Mouse (Mus musculus): Measurements from ENCODE around the gene Hist1h2bh. TPM values are rescaled to one million over a fixed set of nuclear protein-coding genes. Genes with fewer than 3 reads are reported as not detected.
A peak's percentile ranks its signal among the peaks of the same experiment; 100 is the strongest.
"Not testable (repeated sequence)": the region's sequence is repeated elsewhere in the genome, so short reads cannot be mapped to it uniquely, and the experiment has no call there.

The Hist1h2bh gene
- 1 to 10 TPM; 1.1 to 1.2 TPM for total RNA-seq (2021)

DNA sequence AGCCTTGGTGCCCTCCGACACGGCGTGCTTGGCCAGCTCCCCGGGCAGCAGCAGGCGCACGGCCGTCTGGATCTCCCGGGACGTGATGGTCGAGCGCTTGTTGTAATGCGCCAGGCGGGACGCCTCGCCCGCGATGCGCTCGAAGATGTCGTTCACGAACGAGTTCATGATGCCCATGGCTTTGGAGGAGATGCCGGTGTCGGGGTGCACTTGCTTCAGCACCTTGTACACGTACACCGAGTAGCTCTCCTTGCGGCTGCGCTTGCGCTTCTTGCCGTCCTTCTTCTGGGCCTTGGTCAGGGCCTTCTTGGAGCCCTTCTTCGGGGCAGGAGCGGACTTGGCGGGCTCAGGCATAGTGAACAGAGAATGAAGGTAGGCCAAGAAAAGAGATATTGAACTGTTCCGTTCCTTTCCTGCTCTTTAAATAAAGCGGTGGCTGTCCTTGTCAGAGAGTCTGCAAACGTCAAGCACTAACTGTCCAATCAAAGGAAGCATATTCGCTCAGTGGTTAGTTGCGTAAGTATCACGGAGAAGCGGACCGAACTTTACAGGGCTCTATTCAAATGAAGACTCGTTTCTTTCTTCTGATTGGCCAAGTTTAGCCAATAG lies at the start of gene Hist1h2bh:
Gene Hist1h2bh (minus strand): TSS at position 394 of the 609 bp plus-strand sequence.
- peak; percentile 50 to 53 for DNase-seq

DNA sequence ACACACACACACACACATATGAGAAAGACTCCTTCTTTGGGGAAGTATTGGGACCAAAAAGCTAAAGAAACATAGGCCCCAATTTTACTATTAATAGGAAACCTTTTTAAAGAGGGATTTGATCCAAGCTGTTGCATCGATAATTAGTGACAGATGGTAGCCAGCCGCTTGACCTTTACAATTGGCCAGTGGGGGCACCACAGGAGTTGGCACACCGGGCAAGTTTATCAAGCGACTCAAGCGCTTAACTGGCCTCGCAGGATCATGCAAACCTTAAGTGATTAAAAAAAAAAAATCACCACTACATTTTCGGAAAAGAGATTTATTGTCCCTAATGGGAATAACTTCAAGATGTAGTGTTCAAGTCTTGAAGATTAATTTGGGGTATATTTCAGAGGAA lies 49.4 kb upstream of the Hist1h2bh start:
- DNase-seq: no peak

DNA sequence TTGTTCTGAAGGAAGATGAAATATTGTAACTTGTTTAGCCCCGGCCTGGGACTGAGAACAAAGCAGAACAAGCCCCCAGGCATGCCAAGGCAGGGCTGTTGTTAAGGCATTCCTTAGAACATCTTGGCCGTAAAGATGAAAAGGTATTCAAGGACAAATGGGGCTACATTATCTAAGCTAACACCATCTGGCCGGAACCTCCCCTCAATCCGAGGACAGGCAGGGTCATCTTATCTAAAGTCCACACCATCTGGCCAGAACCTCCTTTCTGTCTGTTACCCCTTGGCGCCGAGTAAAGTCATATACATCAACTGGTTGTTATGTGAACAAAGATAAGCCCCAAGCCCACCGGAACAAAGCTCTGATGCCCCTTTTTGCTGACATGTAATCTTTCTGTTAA lies 48.7 kb upstream of the Hist1h2bh start:
- not testable (repeated sequence) for DNase-seq

- DNase-seq: no peak
These were observed 48.0 kb upstream of the Hist1h2bh start for GRCm38 (mm10) chr13:23591206-23591605.

DNA sequence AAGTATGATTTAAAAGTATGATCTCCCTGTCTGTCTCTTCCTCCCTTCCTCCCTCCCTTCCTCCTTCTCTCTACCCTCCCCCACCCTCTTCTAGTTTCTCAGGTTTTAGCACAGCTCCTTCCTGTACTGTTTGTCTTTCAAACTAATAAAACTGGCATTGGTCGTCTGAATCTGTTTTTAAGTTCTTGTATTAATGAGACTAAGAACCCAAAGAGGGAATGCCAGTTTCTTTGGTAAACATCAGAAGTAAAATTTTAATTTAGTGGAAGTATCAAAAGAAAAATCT lies 43.7 kb upstream of the Hist1h2bh start:
- no peak for DNase-seq

- DNase-seq: no peak
These were observed 43.1 kb upstream of the Hist1h2bh start for GRCm38 (mm10) chr13:23586099-23586939.

- peak; percentile 71 to 75 for DNase-seq
These were observed 42.4 kb upstream of the Hist1h2bh start for GRCm38 (mm10) chr13:23585442-23586098.

GRCm38 (mm10) chr13:23585029-23585441 lies 41.8 kb upstream of the Hist1h2bh start:
- DNase-seq: peak; percentile 66 to 68

- no peak for DNase-seq
These were observed 41.1 kb upstream of the Hist1h2bh start for GRCm38 (mm10) chr13:23584331-23584730.

GRCm38 (mm10) chr13:23583387-23584068 lies 40.3 kb upstream of the Hist1h2bh start:
- DNase-seq: no peak

DNA sequence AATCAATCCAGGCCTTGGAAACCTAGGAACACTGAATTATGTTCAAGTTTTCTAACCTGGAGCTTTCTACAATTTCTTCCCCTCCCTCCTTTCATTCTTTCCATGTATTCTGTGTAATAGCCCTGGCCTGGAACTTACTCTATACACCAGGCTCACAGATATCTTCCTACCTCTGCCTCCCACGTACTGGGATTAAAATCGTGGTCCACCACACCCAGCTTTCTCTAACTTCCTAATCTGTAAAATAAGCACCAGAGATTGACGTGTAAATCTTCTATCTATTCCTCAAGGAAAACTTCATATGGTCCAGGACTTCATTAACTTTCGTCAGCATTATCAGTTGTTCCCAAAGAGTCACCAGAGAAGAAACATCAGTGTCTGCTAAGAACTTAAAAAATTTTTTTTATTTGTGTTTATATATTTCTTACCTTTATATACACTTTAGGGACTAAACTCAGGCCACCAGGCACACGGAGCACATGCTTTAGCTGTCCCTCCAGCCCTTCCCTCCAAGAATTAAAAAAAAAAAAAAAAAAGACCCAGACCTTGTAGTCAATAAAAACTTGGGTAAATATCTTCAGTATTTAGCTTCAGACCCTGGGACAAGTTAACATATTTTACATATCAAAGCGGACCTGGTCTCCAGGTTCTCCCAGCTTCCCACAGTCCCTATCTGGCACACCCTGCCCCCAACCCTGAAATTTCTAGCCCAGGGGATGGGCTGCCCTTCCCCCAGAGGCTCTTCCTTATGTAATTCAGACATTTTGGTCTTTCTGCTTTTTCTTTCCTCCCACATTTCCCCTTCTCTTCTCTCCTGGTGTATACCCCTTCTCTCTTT lies 39.2 kb upstream of the Hist1h2bh start:
- no peak for DNase-seq

- DNase-seq: peak; percentile 96 to 97
These were observed 38.4 kb upstream of the Hist1h2bh start, which contains the start of gene Hist1h4d for GRCm38 (mm10) chr13:23581408-23582218. Gene Hist1h4d (plus strand): TSS chr13:23581598.

DNA sequence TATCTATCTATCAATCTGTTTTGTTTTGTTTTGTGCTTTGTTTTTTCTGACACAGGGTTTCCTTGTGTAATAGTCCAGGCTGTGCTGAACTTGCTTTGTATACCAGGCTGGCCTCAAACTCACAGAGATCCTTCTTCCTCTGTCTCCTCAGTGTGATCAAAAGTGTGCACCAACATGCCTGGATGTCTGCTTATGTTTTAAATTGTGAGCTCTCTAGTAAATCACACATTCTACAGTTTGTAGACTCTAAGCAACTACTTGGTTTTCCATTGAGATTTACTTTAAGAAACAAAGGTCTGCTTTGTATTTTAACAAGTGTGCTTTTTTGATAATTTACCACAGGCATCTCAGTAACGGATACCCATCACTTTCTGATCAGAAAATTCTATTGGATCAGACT lies 34.6 kb upstream of the Hist1h2bh start:
- no peak for DNase-seq

DNA sequence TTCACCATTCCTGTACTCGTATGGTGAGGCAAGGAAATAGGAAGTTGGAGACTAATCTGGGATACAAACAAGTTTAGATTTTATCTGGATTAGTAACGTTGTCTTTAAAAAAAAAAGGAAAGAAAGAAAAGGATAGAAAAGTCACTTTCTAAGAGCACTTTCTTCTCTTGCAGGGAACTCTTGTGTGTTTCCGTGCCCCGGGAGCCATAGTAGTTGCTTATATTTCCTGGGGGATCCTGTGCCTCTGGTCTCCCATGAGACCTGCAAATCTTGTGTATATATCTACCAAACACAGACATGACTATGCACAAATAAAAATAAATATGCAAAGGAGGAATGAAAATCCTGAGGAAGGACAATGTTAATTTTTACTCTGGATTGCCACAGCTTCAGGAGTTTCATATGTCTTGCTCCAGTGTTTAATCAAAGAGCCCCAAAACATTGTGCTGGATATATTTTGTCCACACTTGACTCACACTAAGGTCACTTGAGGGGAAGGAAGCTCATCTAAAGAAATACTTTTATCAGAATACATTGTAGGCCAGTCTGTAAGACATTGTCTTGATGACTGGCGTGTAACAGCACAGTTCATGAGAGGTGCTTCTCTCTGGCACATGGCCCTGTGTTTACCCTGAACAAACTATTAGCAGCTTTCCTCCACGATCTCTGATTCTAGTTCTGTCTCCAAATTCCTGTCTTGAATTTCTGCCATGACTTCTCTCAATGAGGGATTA lies 33.9 kb upstream of the Hist1h2bh start:
- no peak for DNase-seq

DNA sequence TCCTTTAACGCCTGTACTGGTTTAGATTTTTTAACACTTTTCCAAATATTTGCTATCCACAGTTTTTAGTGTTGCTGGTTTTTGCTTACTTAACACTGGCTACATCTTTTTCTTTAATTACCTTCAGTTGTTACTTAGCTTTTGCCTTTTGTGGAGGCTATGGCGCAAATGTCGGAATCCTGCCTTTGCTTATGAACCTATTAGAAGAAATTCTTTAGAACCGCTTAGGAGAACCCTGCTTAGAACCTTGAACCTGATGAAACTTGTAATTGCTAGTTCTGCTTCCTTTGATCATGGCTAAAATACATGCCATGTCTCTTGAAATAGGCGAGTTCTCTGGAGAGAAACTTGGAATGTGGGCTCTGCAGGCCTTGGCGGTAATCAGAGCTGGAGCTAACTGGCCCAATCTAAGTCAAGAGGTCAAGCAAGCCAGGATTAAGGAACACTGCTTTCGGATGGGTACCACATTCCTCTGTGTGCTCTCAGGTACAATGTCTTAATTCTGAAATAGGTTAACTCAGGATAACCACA lies 33.2 kb upstream of the Hist1h2bh start:
- no peak for DNase-seq

DNA sequence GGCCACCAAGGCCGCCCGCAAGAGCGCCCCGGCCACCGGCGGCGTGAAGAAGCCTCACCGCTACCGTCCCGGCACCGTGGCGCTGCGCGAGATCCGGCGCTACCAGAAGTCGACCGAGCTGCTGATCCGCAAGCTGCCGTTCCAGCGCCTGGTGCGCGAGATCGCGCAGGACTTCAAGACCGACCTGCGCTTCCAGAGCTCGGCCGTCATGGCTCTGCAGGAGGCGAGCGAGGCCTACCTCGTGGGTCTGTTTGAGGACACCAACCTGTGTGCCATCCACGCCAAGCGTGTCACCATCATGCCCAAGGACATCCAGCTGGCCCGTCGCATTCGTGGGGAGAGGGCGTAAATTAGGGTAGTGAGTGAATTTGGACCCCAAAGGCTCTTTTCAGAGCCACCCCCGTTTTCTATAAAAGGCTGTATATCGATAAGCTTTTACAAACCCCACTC lies 32.7 kb upstream of the Hist1h2bh start:
- not testable (repeated sequence) for DNase-seq

DNA sequence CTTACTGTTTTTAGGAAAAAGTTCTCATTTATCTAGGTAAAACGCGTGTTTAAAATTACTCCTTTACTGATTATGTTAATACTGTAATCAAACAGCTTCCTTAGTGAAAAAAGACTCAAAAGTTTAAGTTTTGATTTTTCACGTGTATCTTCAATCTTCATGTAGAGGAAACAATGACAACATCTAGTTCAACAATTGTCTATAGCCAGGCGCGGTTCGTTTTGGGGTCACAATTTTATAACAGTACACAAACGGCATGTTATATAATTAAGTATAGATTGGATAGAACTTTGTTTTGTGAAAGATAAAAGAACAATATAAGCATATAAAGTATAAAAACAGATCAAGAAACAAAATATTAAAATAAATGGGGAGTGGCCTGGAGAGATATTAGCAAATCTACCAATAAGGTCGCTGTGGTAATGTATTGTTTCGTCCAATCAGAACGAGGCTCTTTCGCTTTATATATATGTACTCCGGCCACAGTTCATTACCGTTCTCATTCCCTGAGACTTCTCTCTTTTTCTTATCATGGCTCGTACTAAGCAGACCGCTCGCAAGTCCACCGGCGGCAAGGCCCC lies 32.2 kb upstream of the Hist1h2bh start, which contains the start of gene Hist1h3d:
Gene Hist1h3d (plus strand): TSS at position 493 of the 581 bp plus-strand sequence.
- DNase-seq: peak; percentile 48 to 58

- DNase-seq: not testable (repeated sequence)
These were observed 31.5 kb upstream of the Hist1h2bh start for GRCm38 (mm10) chr13:23574546-23575170.

Measured in layer of hippocampus, postnatal 36 days (tissue).